Mouse (Mus musculus) embryonic facial prominence, embryonic 13.5 days (tissue): ENCODE results near the gene H2afy2. TPM values are rescaled to one million over a fixed set of nuclear protein-coding genes. Genes with fewer than 3 reads are reported as not detected.

ENCODE experiments used
- ATAC-seq: fragments of 200-750 bp; cut with Nextera tagmentation; 2 replicates; pipeline ENCODE4 v1.8.0; 2017; ENCODE audit warnings: low read depth; ENCODE audit not compliant: insufficient number of reproducible peaks, insufficient read depth, low FRiP score, low TSS enrichment
- H3K27ac ChIP-seq: fragments of 300-500 bp; sonication (generic); 2 replicates; pipeline ENCODE4 v1.5.1; 2015; ENCODE audit warnings: moderate library complexity, mild to moderate bottlenecking, inconsistent platforms
- H3K27me3 ChIP-seq: fragments of 300-500 bp; sonication (generic); 2 replicates; pipeline ENCODE4 v1.6.1; 2015; ENCODE audit warnings: mild to moderate bottlenecking, inconsistent platforms
- H3K36me3 ChIP-seq: fragments of 300-500 bp; sonication (generic); 2 replicates; pipeline ENCODE4 v1.6.1; 2015; ENCODE audit warnings: mild to moderate bottlenecking, inconsistent platforms
- H3K4me1 ChIP-seq: fragments of 300-500 bp; sonication (generic); 2 replicates; pipeline ENCODE4 v1.6.1; 2015; ENCODE audit warnings: inconsistent platforms
- H3K4me2 ChIP-seq: fragments of 300-500 bp; sonication (generic); 2 replicates; pipeline ENCODE4 v1.6.1; 2015; ENCODE audit warnings: moderate library complexity, mild to moderate bottlenecking, inconsistent platforms
- H3K4me3 ChIP-seq: fragments of 300-500 bp; sonication (generic); 2 replicates; pipeline ENCODE4 v1.5.1; 2015; ENCODE audit warnings: mild to moderate bottlenecking, inconsistent platforms
- H3K9ac ChIP-seq: fragments of 300-500 bp; sonication (generic); 2 replicates; pipeline ENCODE4 v1.6.1; 2015; ENCODE audit warnings: mild to moderate bottlenecking, inconsistent platforms
- H3K9me3 ChIP-seq: fragments of 300-500 bp; sonication (generic); 2 replicates; pipeline ENCODE4 v1.6.1; 2016; ENCODE audit warnings: inconsistent platforms
- WGBS: fragments of 180-500 bp; shearing (Covaris S2); methylation state at CpG from one replicate; pipeline ENCODE4 v1.1.7; 2015; ENCODE audit warnings: mixed read lengths; 5-methylcytosine and 5-hydroxymethylcytosine counted together
- microRNA-seq: library from miRNA; unstranded; fragments of <30 nt; microRNA quantifications from one replicate; pipeline ENCODE4, GENCODE M21; 2016
- polyA plus RNA-seq: library from polyadenylated mRNA; unstranded; fragments of >200 nt; fragmentation: Nextera tagmentation; extraction: Ambion mirVana; gene quantifications from 2 replicates; pipeline ENCODE4 v1.2.1, GENCODE M21; 2015

H2afy2 gene
- polyA plus RNA-seq, 1 experiment from 2014 or later = 321 TPM

GRCm38 (mm10) chr10:61695703-61696559 lies 88.0 kb downstream of the H2afy2 start:
- H3K9ac ChIP-seq = peak overlapping the region; percentile 91
- H3K27me3 ChIP-seq = no peaks in the 10 kb centered on the region
- H3K4me1 ChIP-seq = peaks cover 18% of the 10 kb centered on the region
- H3K9me3 ChIP-seq = no peaks in the 10 kb centered on the region
- under 1% methylated on average over 108 of the region's 111 CpGs for WGBS
- no peak for ATAC-seq
- peak overlapping the region; percentile 51; the same call in 1 of the 2 replicates for H3K27ac ChIP-seq
- H3K4me3 ChIP-seq = peak overlapping the region; percentile 99
- H3K36me3 ChIP-seq = peaks cover 58% of the 10 kb centered on the region
- H3K4me2 ChIP-seq = peak overlapping the region; percentile 100

- H3K27me3 ChIP-seq = no peaks in the 10 kb centered on the region
- ATAC-seq = peak; percentile 92
- H3K9ac ChIP-seq = peak within 1 kb of the TSS; percentile 91
- H3K36me3 ChIP-seq = peaks cover 64% of the 10 kb centered on the region
- 1% methylated on average over 42 of the region's 42 CpGs for WGBS
- no peaks in the 10 kb centered on the region for H3K9me3 ChIP-seq
- H3K4me2 ChIP-seq = peak within 1 kb of the TSS; percentile 100
- peak within 1 kb of the TSS; percentile 99 for H3K4me3 ChIP-seq
- H3K4me1 ChIP-seq = peaks cover 18% of the 10 kb centered on the region
- peak within 1 kb of the TSS; percentile 51; the same call in 1 of the 2 replicates for H3K27ac ChIP-seq
Observed at GRCm38 (mm10) chr10:61694870-61695670, 88.9 kb downstream of the H2afy2 start, which contains the start of gene Tysnd1. TSS of gene Tysnd1 (plus strand) at chr10:61695514.

GRCm38 (mm10) chr10:61693563-61693962 lies 90.4 kb downstream of the H2afy2 start:
- peaks cover 65% of the 10 kb centered on the region for H3K36me3 ChIP-seq
- ATAC-seq = no peak
- H3K27ac ChIP-seq = no peak overlapping the region
- H3K9me3 ChIP-seq = no peaks in the 10 kb centered on the region
- H3K9ac ChIP-seq = no peak overlapping the region
- peaks cover 18% of the 10 kb centered on the region for H3K4me1 ChIP-seq
- H3K4me2 ChIP-seq = no peak overlapping the region
- no peak overlapping the region for H3K4me3 ChIP-seq
- WGBS = 69% methylated on average over 4 of the region's 4 CpGs
- no peaks in the 10 kb centered on the region for H3K27me3 ChIP-seq

GRCm38 (mm10) chr10:61689405-61689804 lies 94.5 kb downstream of the H2afy2 start:
- 90% methylated on average over 8 of the region's 8 CpGs for WGBS
- H3K9ac ChIP-seq = no peak overlapping the region
- ATAC-seq = no peak

More at GRCm38 (mm10) chr10:61689405-61689804, 94.5 kb downstream of the H2afy2 start:
- no peaks in the 10 kb centered on the region for H3K27me3 ChIP-seq
- H3K9me3 ChIP-seq = no peaks in the 10 kb centered on the region
- H3K4me2 ChIP-seq = no peak overlapping the region
- no peak overlapping the region for H3K4me3 ChIP-seq
- H3K36me3 ChIP-seq = peaks cover 93% of the 10 kb centered on the region
- no peaks in the 10 kb centered on the region for H3K4me1 ChIP-seq
- no peak overlapping the region for H3K27ac ChIP-seq

Small RNAs within 50 kb of the gene (microRNA-seq; reads per million reads assigned to microRNA genes)
- not detected for gene Mir5108

Other genes with a start within 250 kb of the H2afy2 start
- gene Npffr1, start 188.7 kb downstream of the H2afy2 start, polyA plus RNA-seq = 0.12 TPM in 1 of 2 replicates, not detected in the other
- gene Ppa1, start 135.6 kb downstream of the H2afy2 start, polyA plus RNA-seq = 194 and 195 TPM in 2 replicates
- gene Sar1a, start 103.8 kb downstream of the H2afy2 start, polyA plus RNA-seq = 272 and 274 TPM in 2 replicates
- 26.8 and 33.3 TPM in 2 replicates for gene Tysnd1, start 88.6 kb downstream of the H2afy2 start, polyA plus RNA-seq
- 9.4 and 11.0 TPM in 2 replicates for gene Aifm2, start 68.9 kb downstream of the H2afy2 start, polyA plus RNA-seq
- 6.4 and 11.4 TPM in 2 replicates for gene Col13a1, start 195.0 kb upstream of the H2afy2 start, polyA plus RNA-seq